Mouse (Mus musculus): ENCODE measurements around the gene H2-Eb2.

Gene H2-Eb2

GRCm38 (mm10) chr17:34363676-34364310 is 38.3 kb downstream of the H2-Eb2 start:
- DNase-seq = no peak

GRCm38 (mm10) chr17:34365031-34365430 is 39.6 kb downstream of the H2-Eb2 start:
- no peak for DNase-seq

GRCm38 (mm10) chr17:34370563-34370962 is 45.1 kb downstream of the H2-Eb2 start:
- no peak for DNase-seq

GRCm38 (mm10) chr17:34373055-34373709 is 47.7 kb downstream of the H2-Eb2 start:
- no peak for DNase-seq

- DNase-seq = no peak
These were observed 51.4 kb downstream of the H2-Eb2 start, which contains the start of gene Btnl1 for GRCm38 (mm10) chr17:34376847-34377246. Gene Btnl1, plus strand, starts transcription at chr17:34377132.

- no peak for DNase-seq
These were observed 52.2 kb downstream of the H2-Eb2 start for GRCm38 (mm10) chr17:34377450-34378209.

- no peak for DNase-seq
These were observed 53.3 kb downstream of the H2-Eb2 start for GRCm38 (mm10) chr17:34378716-34379115.

GRCm38 (mm10) chr17:34379451-34379850 is 54.0 kb downstream of the H2-Eb2 start:
- DNase-seq = no peak

GRCm38 (mm10) chr17:34381876-34382275 is 56.4 kb downstream of the H2-Eb2 start:
- no peak for DNase-seq

GRCm38 (mm10) chr17:34383212-34383611 is 57.7 kb downstream of the H2-Eb2 start:
- no peak for DNase-seq

- no peak for DNase-seq
These were observed 59.2 kb downstream of the H2-Eb2 start for GRCm38 (mm10) chr17:34384699-34385098.

GRCm38 (mm10) chr17:34386656-34387055 is 61.2 kb downstream of the H2-Eb2 start:
- no peak for DNase-seq

- peak; percentile 17 for DNase-seq
These were observed 63.0 kb downstream of the H2-Eb2 start for GRCm38 (mm10) chr17:34388513-34388912.

Data from cerebellum, adult 8-10 months (tissue).